Mouse (Mus musculus) embryonic facial prominence, embryonic 14.5 days (tissue): ENCODE data around the gene Tmbim6. TPM values are rescaled to one million over a fixed set of nuclear protein-coding genes. Genes with fewer than 3 reads are reported as not detected.
A peak's percentile ranks its signal among the peaks of the same experiment; 100 is the strongest.

Experiments used
- ATAC-seq: fragments of 200-750 bp; cut with Nextera tagmentation; 2 replicates; pipeline ENCODE4 v1.8.0; 2017; ENCODE audit warnings: low read depth, moderate number of reproducible peaks, moderate TSS enrichment
- DNase-seq: peaks from one replicate; pipeline ENCODE4 v3.0.0-alpha.2; 2015; ENCODE audit warnings: low spot score
- H3K27ac ChIP-seq: fragments of 300-500 bp; sonication (generic); replicated peaks from 2 replicates; pipeline ENCODE4 v1.5.1; 2014; ENCODE audit warnings: low read depth, mild to moderate bottlenecking, low read length, moderate library complexity
- H3K27me3 ChIP-seq: fragments of 300-500 bp; sonication (generic); replicated peaks from 2 replicates; pipeline ENCODE4 v1.6.1; 2014; ENCODE audit warnings: low read length; ENCODE audit not compliant: control insufficient read depth, insufficient read depth
- H3K36me3 ChIP-seq: fragments of 300-500 bp; sonication (generic); 2 replicates; pipeline ENCODE4 v1.6.1; 2014; ENCODE audit warnings: low read length, mixed read lengths; ENCODE audit not compliant: control insufficient read depth, insufficient read depth
- H3K4me1 ChIP-seq: fragments of 300-500 bp; sonication (generic); 2 replicates; pipeline ENCODE4 v1.6.1; 2014; ENCODE audit warnings: antibody characterized with exemption, low read length; ENCODE audit not compliant: control insufficient read depth, insufficient read depth
- H3K4me2 ChIP-seq: fragments of 300-500 bp; sonication (generic); 2 replicates; pipeline ENCODE4 v1.6.1; 2014; ENCODE audit warnings: low read depth, mild to moderate bottlenecking, low read length, moderate library complexity, mixed read lengths
- H3K4me3 ChIP-seq: fragments of 300-500 bp; sonication (generic); 2 replicates; pipeline ENCODE4 v1.5.1; 2014; ENCODE audit warnings: low read depth, mild to moderate bottlenecking, low read length
- H3K9ac ChIP-seq: fragments of 300-500 bp; sonication (generic); 2 replicates; pipeline ENCODE4 v1.6.1; 2014; ENCODE audit warnings: low read depth, mild to moderate bottlenecking, low read length, moderate library complexity, mixed read lengths
- H3K9me3 ChIP-seq: fragments of 300-500 bp; sonication (generic); 2 replicates; pipeline ENCODE4 v1.6.1; 2016; ENCODE audit warnings: low read length; ENCODE audit not compliant: control insufficient read depth
- WGBS: fragments of 180-500 bp; shearing (Covaris S2); extraction: QIAGEN DNeasy Blood & Tissue Kit; methylation state at CpG from one replicate; pipeline ENCODE4 v1.1.7; 2014; 5-methylcytosine and 5-hydroxymethylcytosine counted together
- polyA plus RNA-seq: library from polyadenylated mRNA; unstranded; fragments of >200 nt; fragmentation: Nextera tagmentation; extraction: Ambion mirVana; gene quantifications from 2 replicates; pipeline ENCODE4 v1.2.1, GENCODE M21; 2014

Gene Tmbim6
- polyA plus RNA-seq, 1 experiment from 2014 or later: 300 TPM

DNA sequence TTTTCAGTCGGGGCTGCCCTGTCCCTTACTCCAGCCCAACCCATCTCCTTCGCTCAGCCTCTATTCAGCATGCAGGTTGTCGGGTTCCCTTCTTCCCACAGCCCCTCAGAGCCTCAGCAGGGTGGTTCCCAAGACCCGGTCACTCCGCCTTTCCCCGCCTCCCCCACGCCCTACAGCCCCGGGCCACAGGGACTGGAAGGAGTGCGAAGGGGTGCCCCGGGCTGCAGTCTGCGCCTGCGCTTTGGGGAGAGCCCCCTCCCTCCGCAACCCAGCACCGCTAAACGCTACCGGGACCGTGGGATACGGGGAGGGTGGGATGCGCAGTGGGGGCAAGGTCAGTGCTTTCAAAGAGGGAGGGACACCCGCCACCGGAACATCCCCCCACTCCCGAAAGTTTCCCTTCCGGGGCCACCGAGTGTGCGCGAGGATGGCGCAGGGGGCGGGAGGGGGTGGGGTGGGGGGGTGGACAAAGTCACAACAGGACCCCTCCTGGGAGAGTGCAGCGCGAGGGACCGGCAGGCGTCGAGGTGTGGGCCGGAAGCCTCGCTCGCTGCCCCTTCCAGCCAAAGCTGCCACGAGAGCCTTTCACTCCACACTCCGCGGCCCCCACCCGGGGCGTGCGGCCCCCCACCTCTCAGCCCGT, 64.4 kb downstream of the Tmbim6 start:
- DNase-seq: peak; percentile 82
- Histone ChIP-seq H3K27me3 (no peaks in the 10 kb centered on the region), H3K4me2 (peak overlapping the region; percentile 61), H3K36me3 (0 out of 2 replicates have a peak, but pooled peaks cover 27% of the 10 kb centered on the region), H3K4me3 (peak overlapping the region; percentile 85), H3K9me3 (no peaks in the 10 kb centered on the region), H3K4me1 (peaks cover 24% of the 10 kb centered on the region), H3K9ac (peak overlapping the region; percentile 84), H3K27ac (peak overlapping the region; percentile 93)
- peak; percentile 80 for ATAC-seq
- WGBS: under 1% methylated on average over 28 of the region's 43 CpGs

DNA sequence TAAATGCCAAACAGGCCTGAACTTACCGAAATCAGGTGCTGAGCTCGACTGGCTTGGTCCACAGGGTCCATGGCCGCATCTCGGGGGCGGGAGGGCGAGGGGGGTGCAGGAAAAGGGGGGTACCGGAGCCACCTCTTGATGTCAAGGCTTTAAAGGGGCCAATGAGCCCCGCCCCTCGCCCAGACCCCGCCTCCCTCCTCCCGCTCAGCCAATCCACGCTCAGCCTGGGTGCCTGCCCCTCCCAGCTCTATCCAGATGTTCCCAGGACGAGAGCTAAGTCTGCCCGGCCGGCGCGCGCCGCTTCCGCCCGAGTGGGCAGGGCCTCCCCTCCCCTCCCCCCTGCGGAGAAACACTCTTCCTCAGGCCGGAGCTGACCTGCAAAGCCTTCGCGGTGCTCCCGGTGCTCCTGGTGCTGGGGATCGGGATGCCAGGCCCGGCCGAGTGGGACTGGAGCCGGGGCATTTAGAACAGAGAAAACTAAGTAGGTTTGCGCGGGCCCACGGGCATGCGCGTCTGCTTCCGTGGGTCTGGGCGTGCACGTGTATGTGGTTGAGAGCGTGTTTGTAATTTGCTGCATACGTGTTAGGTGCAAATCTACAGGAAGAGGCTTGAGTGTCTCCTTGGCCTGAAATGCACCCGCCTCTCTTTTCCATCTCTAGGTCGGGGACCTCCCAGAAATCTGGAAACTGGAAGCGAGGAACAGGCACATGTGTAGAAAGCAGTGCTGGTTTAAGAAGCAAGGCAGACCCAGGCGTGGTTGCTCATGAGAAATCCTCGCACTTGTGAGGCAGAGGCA, 65.1 kb downstream of the Tmbim6 start, which contains the start of gene Nckap5l:
Gene Nckap5l, minus strand, starts transcription at position 143 of the 796 bp plus-strand sequence.
- H3K4me3 ChIP-seq: peak within 1 kb of the TSS; percentile 85
- peak within 1 kb of the TSS; percentile 84 for H3K9ac ChIP-seq
- under 1% methylated on average over 29 of the region's 45 CpGs for WGBS
- H3K4me1 ChIP-seq: peaks cover 24% of the 10 kb centered on the region
- H3K27me3 ChIP-seq: no peaks in the 10 kb centered on the region
- no peaks in the 10 kb centered on the region for H3K9me3 ChIP-seq
- 0 out of 2 replicates have a peak, but pooled peaks cover 20% of the 10 kb centered on the region for H3K36me3 ChIP-seq
- peak within 1 kb of the TSS; percentile 61 for H3K4me2 ChIP-seq
- ATAC-seq: peak; percentile 95
- H3K27ac ChIP-seq: peak within 1 kb of the TSS; percentile 93
- peak; percentile 97 for DNase-seq

Other genes with a start within 250 kb of the Tmbim6 start
- 1.5 TPM in 2 replicates for gene Kcnh3, start 168.0 kb upstream of the Tmbim6 start, polyA plus RNA-seq
- 115 and 130 TPM in 2 replicates for gene Mcrs1, start 140.9 kb upstream of the Tmbim6 start, polyA plus RNA-seq
- gene Prpf40b, start 97.8 kb upstream of the Tmbim6 start, polyA plus RNA-seq: 40.1 and 42.2 TPM in 2 replicates
- gene Fam186b, start 97.0 kb upstream of the Tmbim6 start, polyA plus RNA-seq: 0.06 and 0.14 TPM in 2 replicates
- 18.5 and 21.5 TPM in 2 replicates for gene Fmnl3, start 22.4 kb upstream of the Tmbim6 start, polyA plus RNA-seq
- 12.5 and 13.1 TPM in 2 replicates for gene Nckap5l, start 64.9 kb downstream of the Tmbim6 start, polyA plus RNA-seq
- 10.8 and 12.9 TPM in 2 replicates for gene Bcdin3d, start 81.8 kb downstream of the Tmbim6 start, polyA plus RNA-seq
- gene Faim2, start 135.3 kb downstream of the Tmbim6 start, polyA plus RNA-seq: 1.1 and 1.5 TPM in 2 replicates
- 0.11 TPM in 1 of 2 replicates, not detected in the other for gene Aqp2, start 186.2 kb downstream of the Tmbim6 start, polyA plus RNA-seq
- 1.8 and 2.9 TPM in 2 replicates for gene Aqp5, start 197.9 kb downstream of the Tmbim6 start, polyA plus RNA-seq
- gene Aqp6, start 208.5 kb downstream of the Tmbim6 start, polyA plus RNA-seq: not detected in 2 replicates